Mouse (Mus musculus): ENCODE results near the gene Sp7. TPM values are rescaled to one million over a fixed set of nuclear protein-coding genes. Genes with fewer than 3 reads are reported as not detected.

The Sp7 gene
- not detected for total RNA-seq (2023)

DNA sequence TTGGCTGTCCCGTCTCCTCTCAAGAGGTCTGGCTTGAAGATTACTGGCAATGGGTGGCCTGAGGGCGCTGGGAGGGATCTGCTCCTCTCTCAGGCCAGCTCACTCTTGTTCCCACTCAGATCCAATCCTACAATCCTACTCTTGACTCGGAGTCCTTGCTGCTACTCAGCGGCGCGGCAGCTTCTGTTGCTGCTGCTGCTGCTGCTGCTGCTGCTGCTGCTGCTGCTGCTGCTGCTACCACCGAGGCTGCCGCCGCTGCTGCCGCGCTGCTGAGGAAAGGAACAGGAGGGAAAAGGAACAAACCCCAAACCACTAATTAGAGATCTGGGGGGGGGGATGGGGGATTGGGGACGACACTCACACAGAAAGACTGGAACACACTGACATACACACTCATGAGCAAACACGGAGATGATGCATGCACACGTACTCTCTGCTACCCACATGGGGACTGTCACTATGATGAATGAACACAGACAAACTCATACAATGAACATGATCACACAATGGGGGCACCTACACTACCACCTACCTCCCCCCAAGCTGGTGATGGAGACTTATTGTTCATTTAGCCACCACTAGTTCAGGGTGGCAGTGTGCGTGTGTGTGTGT, at the start of gene Sp7:
Sp7 (minus strand) TSS at position 450 of the 612 bp plus-strand sequence.

DNA sequence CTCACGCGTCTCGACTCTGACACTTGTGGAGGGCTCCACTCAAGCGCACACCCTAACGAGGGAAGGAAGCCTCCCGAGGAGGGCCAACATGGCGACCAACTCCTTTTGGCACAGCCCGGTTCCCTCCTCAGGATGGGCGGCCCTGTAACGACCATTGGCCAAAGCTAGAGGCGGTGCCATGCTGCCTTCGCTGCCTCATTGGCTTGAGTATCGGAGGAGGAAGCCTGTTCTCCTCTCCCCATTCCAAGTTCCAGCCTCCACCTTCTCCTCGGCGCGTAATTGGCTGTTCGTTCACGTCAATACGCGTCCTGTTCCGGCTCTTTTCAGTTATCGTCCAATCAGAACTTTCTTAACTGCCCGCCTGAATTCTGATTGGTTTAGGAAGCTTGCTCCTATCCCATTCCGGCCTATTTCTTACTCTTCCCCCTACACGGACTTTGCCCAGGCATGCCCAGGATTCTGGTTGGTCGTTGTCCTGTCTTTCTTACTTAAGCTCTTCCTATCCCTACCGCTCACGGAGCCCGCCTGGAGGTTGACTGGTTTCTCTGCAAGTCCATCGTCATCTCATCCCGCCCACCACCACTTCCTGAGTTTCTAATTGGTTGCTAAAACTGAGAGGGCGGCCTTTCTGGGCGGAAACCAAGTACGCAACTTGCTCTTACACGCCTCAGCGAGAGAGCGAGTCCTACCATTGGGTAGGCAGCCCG, 38.7 kb upstream of the Sp7 start, which contains the start of gene Sp1:
Sp1 (plus strand) TSS at position 655 of the 707 bp plus-strand sequence.

DNA sequence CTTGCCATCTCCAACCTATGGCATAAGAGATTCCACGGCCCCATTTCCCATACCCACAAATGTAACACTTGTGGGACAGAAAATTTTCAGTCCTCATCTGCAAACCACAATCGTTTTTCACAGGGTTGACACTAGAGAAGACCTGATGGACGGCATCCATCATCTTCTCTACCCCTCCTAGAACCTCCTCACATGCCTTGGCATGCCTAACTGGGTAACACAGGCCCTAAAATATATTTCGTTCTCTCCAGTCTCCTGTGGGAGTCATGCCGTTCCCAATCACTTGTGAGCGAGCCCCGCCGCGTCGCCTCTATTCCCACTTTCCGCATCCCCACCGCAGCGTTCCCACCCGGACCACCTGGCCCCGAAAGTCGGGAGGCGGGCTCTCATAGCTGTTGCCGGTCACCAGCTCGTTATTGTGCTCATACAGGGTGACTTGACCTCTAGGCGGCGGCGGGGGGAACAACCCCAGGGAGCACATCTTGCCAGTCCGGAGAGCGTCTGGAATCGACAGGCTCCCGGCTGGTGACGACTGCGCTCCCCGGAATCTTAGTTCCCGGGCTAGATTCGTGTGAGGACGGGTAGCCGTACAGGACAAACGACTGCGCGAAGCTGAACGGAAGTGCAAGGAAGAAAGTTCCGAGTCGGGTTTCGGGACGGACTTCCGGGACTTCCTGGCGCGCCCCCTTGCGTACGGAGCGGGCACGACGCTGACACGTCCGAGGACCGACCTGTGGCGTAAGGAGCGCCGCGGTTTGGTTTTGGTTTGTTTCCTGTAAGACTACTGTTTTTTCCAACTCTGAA, 16.6 kb downstream of the Sp7 start, which contains the start of gene Aaas:
Aaas (minus strand) TSS at position 634 of the 804 bp plus-strand sequence.

DNA sequence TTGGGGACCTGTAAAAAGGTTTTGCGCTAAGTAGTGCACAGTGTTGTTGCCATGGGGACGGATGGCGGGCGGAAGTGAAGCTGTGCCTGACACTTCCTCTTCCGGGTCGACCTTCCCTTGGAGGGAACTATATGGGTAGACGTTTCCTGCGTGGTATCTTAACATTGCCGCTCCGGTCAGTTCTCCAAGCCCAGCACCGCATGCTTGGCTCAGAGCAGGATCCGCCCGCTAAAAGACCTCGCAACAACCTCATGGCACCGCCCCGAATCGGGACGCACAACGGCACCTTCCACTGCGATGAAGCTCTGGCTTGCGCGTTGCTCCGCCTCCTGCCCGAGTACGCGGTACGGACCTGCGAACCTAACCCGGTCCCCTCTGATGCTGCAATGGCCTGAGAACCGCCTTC, 35.4 kb downstream of the Sp7 start, which contains the start of gene Myg1:
Myg1 (plus strand) TSS at position 100 of the 406 bp plus-strand sequence.

DNA sequence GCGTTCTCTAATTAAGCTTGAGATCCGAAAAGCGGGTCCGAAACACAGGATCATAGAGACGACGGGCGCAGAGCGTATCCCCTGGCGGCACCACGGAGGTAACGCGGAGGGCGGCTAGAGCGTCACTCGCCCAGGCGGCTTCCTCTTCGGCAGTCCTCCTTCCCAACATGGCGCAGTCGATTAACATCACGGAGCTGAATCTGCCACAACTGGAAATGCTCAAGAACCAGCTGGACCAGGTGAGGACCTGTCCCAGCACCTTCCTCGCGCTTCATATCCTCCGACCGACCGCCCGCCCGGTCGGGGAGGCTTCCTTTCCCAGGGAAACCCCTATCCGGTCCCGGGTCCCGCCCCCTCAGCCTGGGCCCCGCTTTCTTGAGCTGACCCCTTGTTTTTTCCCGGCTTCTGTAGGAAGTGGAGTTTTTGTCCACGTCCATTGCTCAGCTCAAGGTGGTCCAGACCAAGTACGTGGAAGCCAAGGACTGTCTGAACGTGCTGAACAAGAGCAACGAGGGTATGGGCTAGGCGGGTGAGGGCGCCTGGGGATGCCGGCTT, 40.9 kb downstream of the Sp7 start, which contains the start of gene Pfdn5:
Pfdn5 (plus strand) TSS at position 95 of the 555 bp plus-strand sequence.

Other genes with a start within 250 kb of the Sp7 start
- gene Spryd3, start 230.9 kb downstream of the Sp7 start, total RNA-seq (2023): 10 to 100 TPM; 38.3 to 44.1 TPM
- not detected for gene Igfbp6, start 222.8 kb downstream of the Sp7 start, total RNA-seq (2023)
- 1 to 10 TPM; 4.5 to 5.7 TPM for gene Soat2, start 216.7 kb downstream of the Sp7 start, total RNA-seq (2023)
- gene Zfp740, start 163.9 kb downstream of the Sp7 start, total RNA-seq (2023): 100 to 1,000 TPM; 112 to 129 TPM
- 10 to 100 TPM; 17.9 to 23.6 TPM for gene Csad, start 162.5 kb downstream of the Sp7 start, total RNA-seq (2023)
- 100 to 1,000 TPM; 699 to 803 TPM for gene Itgb7, start 135.2 kb downstream of the Sp7 start, total RNA-seq (2023)
- 10 to 100 TPM; 44.9 to 62.2 TPM for gene Rarg, start 109.7 kb downstream of the Sp7 start, total RNA-seq (2023)
- not detected for gene Gm9918, start 96.6 kb downstream of the Sp7 start, total RNA-seq (2023)
- gene Mfsd5, start 87.7 kb downstream of the Sp7 start, total RNA-seq (2023): 10 to 100 TPM; 35.3 to 39.6 TPM
- gene Espl1, start 70.9 kb downstream of the Sp7 start, total RNA-seq (2023): 1 to 10 TPM; 5.4 to 6.7 TPM
- gene Pfdn5, start 41.1 kb downstream of the Sp7 start, total RNA-seq (2023): 100 to 1,000 TPM; 523 to 527 TPM
- gene Myg1, start 35.5 kb downstream of the Sp7 start, total RNA-seq (2023): 10 to 100 TPM; 65.7 to 81.3 TPM
- 10 to 100 TPM; 39.7 to 48.7 TPM for gene Aaas, start 16.4 kb downstream of the Sp7 start, total RNA-seq (2023)
- 100 to 1,000 TPM; 143 to 147 TPM for gene Sp1, start 39.0 kb upstream of the Sp7 start, total RNA-seq (2023)
- 1 to 10 TPM in 1 of 2 experiments, under 1 TPM in 1; 0.84 to 8.0 TPM for gene Amhr2, start 78.2 kb upstream of the Sp7 start, total RNA-seq (2023)
- 10 to 100 TPM; 53.6 to 64.7 TPM for gene Prr13, start 91.8 kb upstream of the Sp7 start, total RNA-seq (2023)
- 100 to 1,000 TPM; 782 to 825 TPM for gene Pcbp2, start 103.4 kb upstream of the Sp7 start, total RNA-seq (2023)
- 10 to 100 TPM; 16.4 to 31.6 TPM for gene Gm10337, start 136.5 kb upstream of the Sp7 start, total RNA-seq (2023)
- gene Map3k12, start 149.9 kb upstream of the Sp7 start, total RNA-seq (2023): 1 to 10 TPM; 4.7 to 4.8 TPM
- gene Tarbp2, start 151.0 kb upstream of the Sp7 start, total RNA-seq (2023): 10 to 100 TPM; 58.8 to 62.3 TPM
- 10 to 100 TPM; 17.6 to 18.6 TPM for gene Npff, start 157.8 kb upstream of the Sp7 start, total RNA-seq (2023)

All from T-cell, adult 66 days (primary cell).